Mouse (Mus musculus) R1 (cell line): ENCODE measurements around the gene Gm6096.
A peak's percentile ranks its signal among the peaks of the same experiment; 100 is the strongest.

ENCODE experiments used
- DNase-seq: peaks from one replicate; pipeline ENCODE4 v3.0.0-alpha.2; 2018; ENCODE audit warnings: low read depth, low spot score

The Gm6096 gene

GRCm38 (mm10) chr7:34234610-34235561 lies 16.0 kb upstream of the Gm6096 start:
- DNase-seq = peak; percentile 34

- peak; percentile 61 for DNase-seq
These were observed 15.2 kb upstream of the Gm6096 start for GRCm38 (mm10) chr7:34235602-34236001.

DNA sequence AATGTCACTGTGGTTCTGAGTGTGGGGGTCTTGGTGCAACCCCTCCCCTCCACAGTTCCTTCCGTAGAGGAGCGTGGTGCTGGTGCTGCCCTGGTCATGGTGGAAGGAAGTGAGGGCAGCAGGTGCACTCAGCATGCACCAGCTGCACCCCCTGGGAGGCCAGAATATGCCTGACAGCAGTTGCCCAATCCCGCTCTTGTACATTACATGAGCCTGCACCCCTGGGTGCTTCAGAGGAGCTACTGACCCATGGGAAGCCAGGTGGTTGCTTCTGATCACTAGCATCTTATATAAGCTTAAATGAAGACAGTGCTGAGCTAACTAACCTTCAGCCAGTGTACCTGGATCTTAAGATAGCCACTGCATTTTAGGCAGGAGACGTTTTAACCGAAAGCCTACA lies 12.8 kb upstream of the Gm6096 start:
- no peak for DNase-seq

DNA sequence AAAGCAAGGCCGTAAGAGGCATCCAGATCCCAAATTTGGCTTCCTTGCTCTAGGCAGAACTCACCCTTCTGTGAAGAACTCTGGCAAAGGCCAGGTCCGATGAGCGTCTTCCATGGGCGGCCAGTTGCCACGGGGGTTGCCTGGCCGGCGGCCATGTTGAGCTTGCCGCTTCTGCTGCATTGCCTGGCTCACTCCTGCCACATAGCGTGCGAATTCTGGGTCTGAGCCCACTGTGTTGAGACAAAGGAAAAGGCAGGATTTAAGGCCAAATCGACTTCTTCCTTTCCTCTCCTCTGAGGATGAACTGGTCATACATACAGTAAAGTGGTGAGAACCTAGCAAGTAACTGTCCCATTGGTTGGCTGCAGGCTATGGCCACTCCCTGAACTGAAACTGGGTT lies 8.7 kb upstream of the Gm6096 start:
- peak; percentile 64 for DNase-seq

GRCm38 (mm10) chr7:34246870-34247499 lies 3.9 kb upstream of the Gm6096 start:
- DNase-seq = peak; percentile 45

GRCm38 (mm10) chr7:34252030-34252429 lies 1.2 kb downstream of the Gm6096 start:
- DNase-seq = peak; percentile 51

DNA sequence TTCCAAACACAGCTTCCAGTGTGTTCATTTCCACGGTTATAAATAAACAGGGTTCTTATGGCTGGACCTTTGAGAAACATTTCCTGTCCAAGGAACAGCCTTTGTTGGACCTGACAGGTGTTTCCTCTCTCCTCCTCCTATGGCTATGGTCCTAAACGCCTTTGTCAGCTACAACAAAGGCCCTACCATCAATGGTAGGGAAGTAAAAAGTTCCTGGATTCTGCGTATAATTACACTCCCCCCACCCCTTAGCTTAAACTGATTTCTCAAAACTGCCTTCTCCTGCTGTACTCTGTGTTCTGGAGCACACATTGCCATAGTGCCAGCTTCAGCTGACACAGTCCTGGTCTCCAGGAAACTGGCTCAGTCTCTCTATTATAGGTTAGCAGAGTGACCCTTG lies 4.3 kb downstream of the Gm6096 start:
- DNase-seq = no peak

DNA sequence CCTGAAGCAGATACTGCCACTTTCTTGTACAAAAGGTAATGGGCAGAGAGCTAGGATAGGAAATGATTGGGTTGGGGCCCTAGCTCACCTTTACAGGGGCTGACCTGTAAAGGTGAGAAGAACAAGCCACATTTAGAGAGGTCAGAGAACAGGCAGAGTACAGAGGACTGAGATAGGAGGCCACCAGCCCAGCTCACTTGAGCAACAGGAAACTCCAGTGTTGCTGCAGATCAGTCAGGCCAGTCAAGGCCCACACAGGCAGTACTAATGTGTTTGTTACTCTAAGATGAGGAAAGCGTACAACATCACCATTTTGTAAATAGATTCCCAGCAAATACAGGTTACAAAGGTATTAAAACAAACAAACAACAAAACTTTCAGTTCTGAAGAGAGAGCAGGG lies 5.1 kb downstream of the Gm6096 start:
- DNase-seq = no peak

DNA sequence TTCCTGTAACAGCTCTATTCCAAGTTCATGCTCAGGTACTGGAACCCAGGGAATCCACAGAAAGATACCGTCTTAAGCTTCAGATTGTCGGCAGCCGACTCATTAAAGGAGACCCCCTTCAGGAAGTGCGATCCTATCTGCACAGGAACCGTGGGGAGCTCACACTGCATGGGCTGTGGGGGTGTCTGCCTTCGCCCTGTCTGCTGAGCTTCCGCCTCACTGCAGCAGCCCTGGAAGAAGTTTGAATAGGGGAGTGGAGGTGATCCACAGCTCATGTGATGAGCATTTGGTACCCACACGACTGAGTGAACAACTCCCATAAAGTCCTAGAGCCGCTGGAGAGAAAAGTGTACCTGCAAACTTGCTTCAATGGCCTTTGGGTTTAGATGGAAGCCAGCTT lies 6.4 kb downstream of the Gm6096 start:
- no peak for DNase-seq

GRCm38 (mm10) chr7:34258407-34258806 lies 7.6 kb downstream of the Gm6096 start:
- no peak for DNase-seq

DNA sequence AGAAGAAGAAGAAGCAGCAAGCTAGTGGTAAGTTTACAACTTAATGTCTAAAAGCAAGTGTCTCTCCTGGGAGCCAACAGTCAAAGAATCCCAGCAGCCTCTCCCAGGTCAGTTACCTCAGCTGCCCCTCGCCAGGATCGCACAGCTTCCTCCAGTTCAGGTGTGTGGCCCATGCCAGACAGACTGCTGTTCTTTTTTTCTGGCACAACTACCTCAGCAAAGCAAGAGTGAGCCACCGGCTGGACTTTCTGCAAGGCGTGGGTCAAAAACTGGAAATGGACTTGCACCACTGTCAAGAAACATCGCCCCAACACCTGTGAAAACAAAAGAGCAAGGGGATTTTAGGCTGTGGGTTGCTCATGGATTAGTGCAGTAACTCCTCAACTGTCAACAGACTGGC lies 12.6 kb downstream of the Gm6096 start:
- no peak for DNase-seq

DNA sequence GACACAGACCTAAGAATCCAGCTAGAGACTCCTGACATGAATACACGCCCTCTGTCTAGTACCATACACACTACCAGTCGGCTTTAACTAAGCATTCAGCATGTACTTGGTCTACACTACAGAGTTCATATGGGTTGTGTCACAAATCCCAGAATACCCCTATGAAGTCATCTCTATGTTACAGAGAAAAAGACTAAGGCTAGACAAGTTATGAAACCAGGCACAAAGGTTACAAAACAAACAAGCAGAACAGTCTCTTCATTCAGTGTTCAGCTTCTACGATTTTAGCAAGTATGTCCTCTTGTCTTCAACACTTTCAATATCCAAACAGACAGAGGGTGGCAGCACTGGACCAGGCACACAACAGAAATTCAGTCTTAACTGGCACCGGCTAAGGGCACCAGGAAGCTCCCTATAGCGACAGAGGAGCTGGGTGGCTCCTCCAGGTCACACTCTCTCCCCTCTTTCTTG lies 15.1 kb downstream of the Gm6096 start:
- DNase-seq = peak; percentile 18

- DNase-seq = peak; percentile 30
These were observed 15.6 kb downstream of the Gm6096 start for GRCm38 (mm10) chr7:34266421-34266820.

DNA sequence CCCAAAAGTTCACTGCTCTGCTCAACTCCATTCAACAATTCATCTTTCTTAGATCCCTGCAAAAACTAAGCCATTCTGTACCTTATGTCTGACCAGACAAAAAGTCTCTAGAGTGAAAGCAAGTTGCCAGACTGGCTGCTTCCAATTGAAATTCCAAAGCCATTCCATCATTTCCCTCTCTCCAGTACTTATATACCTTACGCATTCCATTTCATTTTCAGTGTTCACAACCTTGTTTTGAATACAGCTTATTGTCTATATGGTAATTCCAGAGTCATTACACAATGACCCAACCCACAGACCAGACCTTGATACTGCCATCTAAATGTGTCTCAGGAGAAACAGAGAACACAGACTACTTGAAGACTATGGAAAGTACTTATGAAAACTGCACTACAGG lies 17.6 kb downstream of the Gm6096 start:
- DNase-seq = peak; percentile 54

DNA sequence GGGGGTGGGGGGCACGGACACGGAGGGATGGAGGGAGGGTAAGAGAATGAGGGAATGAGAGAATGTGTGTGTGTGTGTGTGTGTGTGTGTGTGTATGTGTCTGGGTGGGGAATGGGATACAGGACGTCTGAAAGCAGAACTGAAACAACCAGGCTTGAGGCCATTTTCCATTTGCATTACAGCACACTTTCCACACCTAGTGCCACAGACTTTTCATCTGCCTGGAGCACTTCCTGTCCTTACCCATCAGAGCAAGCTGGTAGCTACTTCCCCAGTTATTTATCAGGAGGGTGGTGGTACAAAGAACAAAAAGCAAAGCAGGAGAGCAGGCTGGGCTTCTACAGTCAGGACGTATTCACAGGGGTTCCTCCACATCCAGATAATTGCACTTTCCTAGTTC lies 21.6 kb downstream of the Gm6096 start:
- DNase-seq = no peak

DNA sequence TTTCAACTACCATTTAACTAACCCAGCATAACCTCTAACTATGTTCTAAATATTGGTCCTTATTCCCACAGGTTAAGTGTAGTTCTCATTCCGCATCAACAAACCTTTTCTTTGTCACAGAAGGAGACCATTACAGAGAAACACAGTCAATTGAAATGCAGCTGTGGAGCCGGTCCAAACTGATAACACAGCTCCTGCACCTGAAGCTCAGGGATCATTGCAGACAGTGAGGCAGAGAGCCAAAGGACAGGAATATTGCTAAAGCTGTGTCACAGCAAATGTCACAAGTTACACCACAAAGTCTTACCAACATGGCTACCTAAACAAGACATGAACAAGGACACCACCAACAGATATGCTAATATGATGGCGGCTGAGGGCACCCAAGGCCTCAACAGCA lies 25.2 kb downstream of the Gm6096 start:
- no peak for DNase-seq

GRCm38 (mm10) chr7:34277656-34278055 lies 26.8 kb downstream of the Gm6096 start:
- no peak for DNase-seq

GRCm38 (mm10) chr7:34290450-34291151 lies 39.8 kb downstream of the Gm6096 start:
- no peak for DNase-seq

DNA sequence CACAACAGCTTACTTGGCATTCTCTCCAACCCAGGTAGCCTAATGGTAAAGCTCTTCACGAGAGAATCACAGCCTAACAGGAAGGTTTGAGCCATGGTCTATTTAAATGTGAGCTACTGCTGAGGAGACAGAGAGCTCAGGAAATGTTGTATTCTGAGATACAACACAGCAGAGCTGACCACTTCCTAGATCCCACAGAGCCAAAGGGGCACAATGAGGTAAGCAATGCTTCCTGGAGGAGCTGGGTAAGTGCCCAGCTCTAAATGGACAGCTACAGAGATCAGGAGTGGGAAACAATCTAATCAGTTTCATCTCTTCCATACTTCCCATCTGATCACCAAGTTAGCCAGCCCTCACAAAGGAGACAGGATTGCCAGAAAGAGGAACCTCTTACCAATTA lies 40.4 kb downstream of the Gm6096 start:
- no peak for DNase-seq

DNA sequence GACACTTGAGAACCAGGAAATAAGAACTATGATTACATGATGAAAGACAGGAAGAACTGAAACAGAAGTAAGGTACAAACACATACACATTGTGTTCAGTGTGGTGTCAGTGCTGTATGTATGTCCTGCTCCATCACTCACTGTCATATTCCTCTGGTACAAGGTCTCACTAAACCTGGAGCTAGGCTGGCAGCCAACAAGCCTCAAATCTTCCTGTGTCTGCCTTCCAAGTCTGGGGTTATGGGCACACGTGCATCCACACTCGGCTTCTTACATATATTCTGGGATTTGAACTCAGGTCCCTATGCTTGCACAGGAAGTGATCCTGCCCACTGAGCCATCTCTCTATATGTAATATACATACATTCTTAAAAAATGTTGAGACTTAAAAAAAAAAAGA lies 41.8 kb downstream of the Gm6096 start:
- no peak for DNase-seq

DNA sequence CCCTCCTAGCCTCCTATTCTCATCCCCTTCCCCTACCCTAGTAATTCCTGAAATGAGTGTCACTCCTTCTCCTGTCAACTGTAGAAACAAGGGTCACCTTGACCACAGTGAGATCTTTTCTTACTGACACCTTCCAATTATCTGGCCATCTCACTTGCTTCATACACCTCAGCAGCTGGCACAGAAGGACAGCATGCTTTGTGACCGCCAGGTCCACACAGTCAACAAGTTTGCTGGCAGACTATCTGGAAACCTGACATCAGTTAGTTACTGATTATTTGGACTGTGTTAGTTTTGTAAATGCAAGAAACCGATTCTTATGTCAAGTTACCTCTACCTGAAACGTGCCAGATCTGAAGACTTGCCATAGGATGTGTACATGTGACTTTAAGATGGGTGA lies 45.3 kb downstream of the Gm6096 start:
- DNase-seq = no peak

DNA sequence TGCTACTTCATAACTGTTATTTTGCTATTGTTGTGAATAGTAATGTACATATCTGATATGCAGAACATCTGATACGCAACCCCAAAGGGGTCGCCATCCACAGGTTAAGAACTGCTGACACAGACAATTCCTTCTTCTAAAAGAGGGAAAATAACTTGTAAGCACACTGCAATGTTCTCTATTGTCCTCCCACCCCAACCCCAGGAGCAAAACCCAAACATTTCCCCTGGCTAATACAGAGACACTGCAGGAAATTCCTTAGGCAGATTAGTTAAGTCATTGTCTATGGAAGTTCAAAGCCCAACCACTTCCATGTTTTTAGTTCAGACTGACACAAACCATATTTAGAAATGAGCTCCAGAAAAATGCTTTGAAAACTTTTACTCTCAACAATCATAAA lies 48.0 kb downstream of the Gm6096 start:
- no peak for DNase-seq
